Mouse (Mus musculus) ovary, postnatal 14 days (tissue): Measurements from ENCODE around the gene Cnpy4.
"Not testable (repeated sequence)": the region's sequence is repeated elsewhere in the genome, so short reads cannot be mapped to it uniquely, and the experiment has no call there.

ENCODE experiments used
- DNase-seq: peaks from one replicate; pipeline ENCODE4 v3.0.0; 2022; ENCODE audit warnings: low spot score

The Cnpy4 gene

DNA sequence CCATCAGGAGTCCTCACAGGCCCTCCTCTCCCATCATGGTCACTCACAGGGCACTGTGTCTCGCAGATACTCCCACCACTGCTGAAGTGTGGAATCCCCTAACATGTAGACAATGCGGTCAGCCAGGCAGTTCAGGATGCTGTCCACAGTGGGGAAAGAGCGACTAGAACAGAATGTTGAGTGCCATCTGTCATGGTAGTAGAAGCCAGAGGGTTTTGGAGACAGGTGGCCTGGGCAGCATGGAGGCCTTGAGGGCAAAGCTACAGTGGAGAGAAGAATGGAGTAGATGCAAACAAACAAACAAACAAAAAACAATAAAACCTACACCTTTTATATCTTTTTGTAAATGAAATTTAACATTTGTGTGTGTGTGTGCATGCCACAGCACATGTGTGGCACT lies 14.8 kb downstream of the Cnpy4 start:
- no peak for DNase-seq

- no peak for DNase-seq
These were observed 20.0 kb downstream of the Cnpy4 start for GRCm38 (mm10) chr5:138207253-138207652.

- no peak for DNase-seq
These were observed 20.6 kb downstream of the Cnpy4 start for GRCm38 (mm10) chr5:138207873-138208272.

- not testable (repeated sequence) for DNase-seq
These were observed 29.3 kb downstream of the Cnpy4 start for GRCm38 (mm10) chr5:138216632-138217031.

DNA sequence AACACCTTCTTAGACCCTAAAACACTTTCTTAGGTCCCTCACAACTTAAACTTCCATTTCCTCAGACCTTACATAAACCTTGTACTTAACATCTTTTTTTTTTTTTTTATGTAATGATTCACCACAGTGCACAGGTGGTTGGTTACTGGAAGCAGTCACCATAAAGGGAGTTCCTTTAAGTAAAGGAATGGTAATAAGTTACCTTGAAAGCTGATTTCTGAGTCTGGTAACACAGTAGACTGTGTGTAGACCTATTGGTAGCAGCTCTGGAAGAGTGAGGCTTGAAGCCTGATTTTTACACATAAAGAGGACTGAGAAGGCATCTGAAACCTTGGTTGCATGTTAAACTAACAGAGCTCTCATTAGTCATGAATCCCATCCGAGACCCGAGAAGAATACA lies 32.6 kb downstream of the Cnpy4 start:
- no peak for DNase-seq

GRCm38 (mm10) chr5:138222111-138222510 lies 34.8 kb downstream of the Cnpy4 start:
- peak; percentile 90 for DNase-seq

GRCm38 (mm10) chr5:138223287-138223686 lies 36.0 kb downstream of the Cnpy4 start:
- DNase-seq = no peak

GRCm38 (mm10) chr5:138225700-138226099 lies 38.4 kb downstream of the Cnpy4 start, which contains the start of gene Nxpe5:
TSS of gene Nxpe5 (plus strand) at chr5:138225898.
- DNase-seq = no peak

DNA sequence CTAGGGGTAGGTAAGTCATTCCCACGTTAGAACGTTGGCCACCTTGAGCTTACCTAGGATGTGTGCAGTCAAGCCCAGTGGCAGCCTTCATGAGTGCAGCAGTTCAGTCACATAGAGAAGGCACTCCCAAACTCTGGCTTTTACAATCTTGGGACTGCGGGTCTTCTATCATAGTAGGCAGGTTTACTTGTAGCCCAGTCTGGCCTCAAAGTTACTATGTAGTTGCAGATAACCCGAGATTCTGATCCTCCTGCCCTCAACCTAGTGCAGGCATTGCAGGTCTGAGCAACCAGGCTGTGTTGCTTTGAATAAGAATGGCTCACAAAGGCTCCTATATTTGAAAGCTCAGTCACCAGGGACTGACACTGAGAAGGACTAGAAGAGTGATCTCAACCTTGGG lies 39.2 kb downstream of the Cnpy4 start:
- DNase-seq = no peak

- DNase-seq = no peak
These were observed 40.1 kb downstream of the Cnpy4 start for GRCm38 (mm10) chr5:138227367-138227766.

DNA sequence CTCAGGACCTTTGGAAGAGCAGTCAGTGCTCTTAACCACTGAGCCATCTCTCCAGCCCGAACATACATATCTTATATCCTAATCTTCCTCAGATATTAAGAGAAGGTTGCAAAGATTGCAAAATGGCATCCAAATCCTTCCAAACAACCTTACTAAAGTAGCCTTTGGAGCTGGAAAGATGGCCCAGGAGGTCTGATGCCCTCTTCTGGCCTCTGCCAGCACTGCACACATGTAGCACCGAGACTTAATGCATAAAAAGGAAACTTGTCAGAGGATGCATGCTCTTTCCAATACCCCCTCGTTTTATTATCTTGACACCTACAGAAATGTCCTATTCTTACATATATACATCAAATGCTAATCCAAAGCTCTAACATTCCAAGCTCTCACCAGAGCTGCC lies 40.7 kb downstream of the Cnpy4 start:
- DNase-seq = peak; percentile 22

DNA sequence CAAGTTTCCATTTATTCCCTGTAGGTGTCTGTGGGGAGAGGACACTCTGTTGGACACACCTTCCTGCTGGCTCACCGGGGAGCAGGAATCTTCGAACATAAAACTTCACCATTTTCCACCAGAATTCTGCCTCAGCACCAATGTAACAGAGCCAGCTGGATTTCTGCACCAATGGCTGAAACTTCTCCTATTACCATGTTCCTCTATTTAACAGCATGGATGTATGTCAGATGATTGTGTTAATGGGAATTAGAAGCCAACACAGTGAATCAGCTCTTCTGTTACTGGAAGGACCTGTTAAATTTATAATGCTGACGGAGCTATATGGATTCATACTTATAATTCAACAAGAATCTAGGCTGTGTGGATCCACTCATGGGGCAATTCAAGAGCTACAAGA lies 42.2 kb downstream of the Cnpy4 start:
- no peak for DNase-seq

DNA sequence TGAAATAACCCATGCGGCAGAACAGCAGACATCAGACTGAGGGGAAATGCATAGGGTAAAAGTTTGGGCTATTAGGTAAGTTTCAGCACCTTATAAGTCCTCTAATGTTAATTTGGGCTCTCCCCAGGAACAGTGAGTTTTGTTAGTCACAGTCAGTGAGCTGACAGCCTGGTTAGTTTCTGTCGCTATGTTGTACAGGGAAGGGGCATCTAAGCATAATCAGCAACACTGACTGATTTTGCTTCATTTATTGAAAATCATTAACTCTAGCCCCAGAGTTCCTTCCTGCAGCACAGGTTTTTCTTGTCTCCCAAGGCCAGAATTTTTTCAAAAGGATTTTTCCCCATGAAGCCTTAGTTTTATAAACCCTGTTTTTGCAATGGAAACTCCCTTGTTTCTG lies 46.5 kb downstream of the Cnpy4 start:
- DNase-seq = no peak

GRCm38 (mm10) chr5:138234224-138234623 lies 46.9 kb downstream of the Cnpy4 start:
- DNase-seq = no peak

GRCm38 (mm10) chr5:138241511-138241910 lies 54.2 kb downstream of the Cnpy4 start:
- no peak for DNase-seq
